Mouse (Mus musculus): ENCODE measurements at regions not wholly inside any gene's neighbourhood (a gene's known extent, or its start where the extent isn't known, plus 50 kb on each side); places are given as distances from the start of the nearest gene placed in this dataset.

GRCm38 (mm10) chr13:110990677-110991076, 264.1 kb upstream of the Actbl2 start:
- no peak for DNase-seq (ENCODE audit: low spot score)

- DNase-seq (ENCODE audit: low spot score): no peak
Measured at GRCm38 (mm10) chr13:110991121-110991520, 263.7 kb upstream of the Actbl2 start.

DNA sequence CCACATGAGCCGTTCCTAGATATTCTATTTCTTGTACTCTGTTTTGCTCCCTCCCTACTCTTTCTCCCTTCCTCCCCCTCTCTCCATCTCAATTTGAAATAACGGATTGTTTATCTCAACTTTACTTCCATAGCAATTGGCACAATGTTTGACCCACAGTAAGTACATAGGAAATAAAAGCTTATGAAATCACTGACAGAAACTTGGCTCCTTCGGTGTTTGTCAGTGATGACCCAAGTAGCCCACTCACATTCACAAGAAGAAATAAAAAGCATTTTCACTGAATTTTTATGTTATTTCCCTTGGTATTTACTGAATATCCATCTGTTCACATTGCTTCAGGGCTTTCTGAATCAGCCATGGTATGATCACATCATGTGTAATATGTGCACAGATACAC, 260.2 kb upstream of the Actbl2 start:
- DNase-seq (ENCODE audit: low spot score): no peak

DNA sequence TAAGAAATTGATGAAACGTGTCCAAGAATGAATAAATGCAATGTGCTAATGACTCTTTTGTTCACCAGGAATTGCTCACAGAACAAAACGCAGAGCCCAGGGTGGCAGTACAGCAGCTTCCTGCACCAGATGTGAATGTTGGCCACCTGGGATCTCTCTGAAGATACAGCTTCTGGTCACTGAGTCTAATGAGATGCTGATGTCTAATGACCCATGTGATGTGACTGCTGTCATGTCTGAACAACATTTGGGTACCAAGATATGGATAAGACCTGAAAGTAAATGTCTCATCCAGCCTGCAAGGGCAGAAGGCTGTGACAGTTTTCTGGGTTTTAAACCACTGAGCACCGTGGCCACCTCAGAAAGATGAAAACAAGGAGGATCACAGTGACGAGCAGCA, 252.1 kb upstream of the Actbl2 start:
- DNase-seq (ENCODE audit: low spot score): peak; percentile 17

DNA sequence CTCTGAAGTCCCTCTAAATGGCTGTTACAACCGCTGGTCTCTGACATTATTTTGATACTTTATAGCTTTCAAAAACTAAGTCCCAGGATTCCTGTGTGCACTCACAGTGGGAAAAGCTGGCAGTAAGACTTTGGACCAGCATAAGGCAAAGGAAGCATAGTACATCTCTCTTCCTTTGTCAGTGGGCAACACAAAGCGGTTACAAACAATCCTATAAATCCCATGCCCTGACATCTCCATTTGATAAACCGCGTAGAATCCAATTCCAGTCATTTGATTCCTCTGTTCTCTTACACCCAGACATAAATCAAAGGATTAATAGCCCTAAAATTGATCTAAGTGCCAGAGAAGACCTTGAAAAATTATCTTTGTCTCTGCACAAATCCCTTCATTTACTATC, 240.7 kb upstream of the Actbl2 start:
- peak; percentile 34 for DNase-seq (ENCODE audit: low spot score)

DNA sequence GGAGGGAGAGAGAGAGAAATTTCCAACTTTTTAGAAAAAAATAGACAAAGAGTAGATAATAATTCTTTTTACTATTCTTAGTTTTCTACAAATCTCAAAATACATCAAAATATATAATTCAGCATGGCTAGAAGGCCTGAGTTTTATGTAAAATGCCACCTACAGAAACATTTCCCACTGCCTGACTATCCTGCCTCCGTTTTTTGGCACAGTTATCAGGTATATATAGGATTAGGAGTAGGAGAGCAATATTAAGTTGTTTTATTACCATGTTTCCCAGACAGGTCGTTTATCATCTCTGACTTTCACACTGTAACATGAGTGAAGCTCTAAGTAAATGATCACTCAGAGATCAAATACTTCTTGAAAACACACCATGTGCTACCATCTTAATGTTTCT, 224.7 kb upstream of the Actbl2 start:
- no peak for DNase-seq (ENCODE audit: low spot score)

DNA sequence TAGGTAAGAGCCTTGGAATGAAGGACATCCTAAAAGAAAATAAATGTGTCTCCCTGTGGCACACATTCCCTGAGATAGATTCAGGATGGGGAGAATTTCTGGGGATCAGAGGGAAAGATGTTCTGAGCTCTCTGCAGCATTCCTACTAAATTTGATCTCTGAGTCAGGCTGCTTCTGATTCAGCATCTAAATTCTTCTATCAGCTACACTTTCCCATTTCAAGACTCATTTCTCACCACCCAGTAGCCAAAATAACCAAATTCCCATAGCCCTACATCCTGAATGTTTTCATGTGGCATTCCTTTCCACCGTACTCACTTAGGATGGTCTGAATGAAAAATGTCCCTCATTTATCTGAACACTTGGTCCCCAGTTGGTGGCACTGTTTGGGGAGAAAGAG, 223.2 kb upstream of the Actbl2 start:
- DNase-seq (ENCODE audit: low spot score): no peak

DNA sequence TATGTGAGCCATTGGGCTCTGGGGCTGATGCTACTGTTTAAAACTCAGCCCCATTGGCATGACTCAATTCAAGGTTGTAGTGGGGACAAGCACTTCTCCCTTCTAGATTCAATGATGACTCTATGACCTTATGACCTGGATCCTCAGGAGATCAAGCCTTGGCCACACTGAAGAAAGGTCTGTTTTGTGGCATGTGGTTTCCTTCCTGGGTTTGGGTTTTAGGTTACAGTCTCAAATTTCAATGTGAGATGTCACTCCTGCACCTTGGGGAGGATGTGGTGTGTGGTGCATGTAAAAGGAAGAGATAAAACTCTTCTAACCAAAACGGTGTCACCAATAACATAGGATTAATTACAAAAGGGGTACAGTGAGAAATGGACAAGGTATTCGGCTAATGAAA, 211.2 kb upstream of the Actbl2 start:
- peak; percentile 62 for DNase-seq (ENCODE audit: low spot score)

DNA sequence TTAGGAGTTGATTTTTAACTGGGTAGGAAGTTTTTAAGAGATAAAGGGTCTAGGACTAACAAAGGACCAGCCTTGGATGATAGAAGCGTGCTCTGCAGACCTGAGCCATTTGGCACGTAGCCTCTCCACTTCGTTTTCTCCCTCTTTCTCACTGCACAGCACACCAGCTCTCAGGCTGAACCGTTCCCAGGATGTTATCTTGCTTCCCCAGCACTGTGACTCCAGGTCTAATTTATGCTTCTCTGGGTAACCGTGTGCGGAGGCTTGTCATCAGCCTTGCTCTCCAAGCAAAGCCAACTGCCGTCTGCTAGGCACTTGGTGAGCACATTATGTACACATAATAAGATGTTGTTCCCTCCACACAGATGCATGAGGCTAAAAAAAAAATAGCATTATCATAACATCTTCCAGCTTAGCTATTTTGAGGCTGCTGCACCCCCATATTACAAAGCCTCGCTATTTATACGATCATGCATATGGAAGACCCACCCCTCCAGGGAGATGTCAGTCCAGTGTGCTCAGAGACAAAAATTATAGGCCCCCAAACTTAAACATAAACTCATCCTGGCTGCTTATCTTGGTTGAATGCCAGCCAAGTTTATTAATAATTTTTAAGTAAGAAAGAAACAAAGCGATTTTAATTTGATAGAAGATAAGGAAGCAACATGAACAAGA, 210.3 kb upstream of the Actbl2 start:
- DNase-seq (ENCODE audit: low spot score): peak; percentile 17

GRCm38 (mm10) chr13:111050097-111050496, 204.7 kb upstream of the Actbl2 start:
- peak; percentile 66 for DNase-seq (ENCODE audit: low spot score)

DNA sequence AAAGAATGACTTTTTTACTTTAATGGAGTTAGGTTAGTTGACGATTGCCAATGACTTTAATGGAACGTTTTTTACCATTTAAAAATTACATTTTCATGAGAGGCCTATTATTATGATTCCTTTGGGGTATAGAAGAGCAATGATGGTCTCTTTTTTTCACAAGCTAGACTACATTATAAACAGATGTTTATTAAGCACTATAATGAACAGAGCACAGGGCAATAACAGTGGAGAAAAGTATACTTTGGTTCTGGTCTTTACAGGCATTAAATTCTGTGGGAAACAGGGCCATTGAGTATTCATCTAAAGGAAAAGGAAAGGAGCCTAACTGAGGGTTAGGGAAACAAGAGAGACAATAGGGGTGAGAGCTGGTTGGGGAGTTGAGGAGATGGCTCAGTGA, 199.0 kb upstream of the Actbl2 start:
- no peak for DNase-seq (ENCODE audit: low spot score)

- DNase-seq (ENCODE audit: low spot score): no peak
Measured at GRCm38 (mm10) chr13:111087753-111088152, 167.1 kb upstream of the Actbl2 start.

- DNase-seq (ENCODE audit: low spot score): no peak
Measured at GRCm38 (mm10) chr13:111096071-111096470, 158.7 kb upstream of the Actbl2 start.

- DNase-seq (ENCODE audit: low spot score): no peak
Measured at GRCm38 (mm10) chr13:111097336-111097735, 157.5 kb upstream of the Actbl2 start.

DNA sequence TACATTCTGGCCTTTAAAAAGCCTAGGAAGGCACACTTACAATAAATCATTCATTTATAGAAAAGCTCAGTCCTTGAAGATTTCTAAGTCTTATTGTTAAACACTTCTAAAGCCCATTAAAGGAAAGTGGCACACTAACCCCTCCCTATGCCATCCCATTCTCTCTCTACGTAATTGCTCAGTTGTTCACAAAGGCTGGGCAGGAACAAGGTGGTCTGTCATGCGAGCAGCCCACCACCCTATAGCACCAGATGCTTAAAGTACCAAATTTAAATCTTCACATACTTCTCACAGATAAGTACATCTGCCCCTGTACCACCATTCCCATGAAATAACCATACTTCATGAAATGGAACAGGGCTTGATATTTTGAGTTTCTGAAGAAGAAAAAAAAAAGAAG, 156.1 kb upstream of the Actbl2 start:
- DNase-seq (ENCODE audit: low spot score): no peak

DNA sequence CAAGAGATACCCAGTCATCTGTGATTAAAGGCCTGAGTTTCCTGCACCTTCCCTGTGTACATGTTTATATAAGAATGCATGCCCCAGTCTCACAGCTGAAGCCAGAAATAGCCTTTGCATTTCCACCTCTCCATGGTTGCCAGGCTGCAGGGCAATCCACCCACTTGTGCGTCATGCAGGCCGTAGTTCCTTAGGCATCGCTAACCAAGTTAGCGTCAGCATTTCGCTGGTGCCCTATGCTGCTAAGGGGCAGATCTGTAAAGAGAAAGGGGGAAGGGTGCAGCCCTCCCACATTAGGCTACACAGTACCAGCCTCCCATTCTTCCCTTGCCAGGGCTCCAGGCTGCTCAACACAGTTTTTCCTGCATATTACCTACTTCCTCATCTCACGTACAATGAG, 155.6 kb upstream of the Actbl2 start:
- no peak for DNase-seq (ENCODE audit: low spot score)

DNA sequence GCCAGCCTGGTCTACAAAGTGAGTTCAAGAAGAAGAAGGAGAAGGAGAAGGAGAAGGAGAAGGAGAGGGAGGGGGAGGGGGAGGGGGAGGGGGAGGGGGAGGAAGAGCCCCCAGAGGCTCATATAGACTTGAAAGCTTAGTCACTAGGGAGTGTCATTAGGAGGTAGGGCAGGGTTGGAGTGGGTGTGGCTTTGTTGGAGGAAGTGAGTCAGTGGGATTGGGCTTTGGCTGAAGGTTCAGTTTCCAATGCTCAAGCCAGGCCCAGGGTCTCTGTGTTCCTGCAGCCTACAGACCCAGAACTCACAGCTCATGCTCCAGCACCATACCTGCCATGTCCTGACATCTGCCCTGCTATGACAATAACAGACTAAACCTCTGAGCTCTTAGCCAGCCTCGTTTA, 154.4 kb upstream of the Actbl2 start:
- no peak for DNase-seq (ENCODE audit: low spot score)

GRCm38 (mm10) chr13:111104567-111105219, 150.1 kb upstream of the Actbl2 start:
- DNase-seq (ENCODE audit: low spot score): no peak

DNA sequence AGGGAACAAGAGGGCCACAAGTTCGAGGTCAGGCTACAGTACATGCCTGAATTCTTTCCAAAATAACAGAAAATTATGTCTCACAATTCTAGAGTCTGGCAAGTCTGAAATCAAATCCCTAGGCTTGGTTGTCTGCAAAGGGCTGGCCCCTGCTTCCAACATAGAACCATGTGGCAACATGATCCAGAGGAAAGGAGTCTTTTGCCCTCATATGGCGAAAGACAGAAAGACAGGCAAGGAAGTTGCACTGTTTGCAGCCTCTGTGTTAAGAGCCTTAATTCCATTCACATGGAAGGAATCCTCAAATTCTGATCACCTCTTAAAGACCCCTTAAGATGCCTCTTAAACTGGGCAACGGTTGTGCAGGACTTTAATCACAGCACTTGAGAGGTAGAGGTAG, 123.7 kb upstream of the Actbl2 start:
- DNase-seq (ENCODE audit: low spot score): no peak

- DNase-seq (ENCODE audit: low spot score): no peak
Measured at GRCm38 (mm10) chr13:111136392-111136791, 118.4 kb upstream of the Actbl2 start.

DNA sequence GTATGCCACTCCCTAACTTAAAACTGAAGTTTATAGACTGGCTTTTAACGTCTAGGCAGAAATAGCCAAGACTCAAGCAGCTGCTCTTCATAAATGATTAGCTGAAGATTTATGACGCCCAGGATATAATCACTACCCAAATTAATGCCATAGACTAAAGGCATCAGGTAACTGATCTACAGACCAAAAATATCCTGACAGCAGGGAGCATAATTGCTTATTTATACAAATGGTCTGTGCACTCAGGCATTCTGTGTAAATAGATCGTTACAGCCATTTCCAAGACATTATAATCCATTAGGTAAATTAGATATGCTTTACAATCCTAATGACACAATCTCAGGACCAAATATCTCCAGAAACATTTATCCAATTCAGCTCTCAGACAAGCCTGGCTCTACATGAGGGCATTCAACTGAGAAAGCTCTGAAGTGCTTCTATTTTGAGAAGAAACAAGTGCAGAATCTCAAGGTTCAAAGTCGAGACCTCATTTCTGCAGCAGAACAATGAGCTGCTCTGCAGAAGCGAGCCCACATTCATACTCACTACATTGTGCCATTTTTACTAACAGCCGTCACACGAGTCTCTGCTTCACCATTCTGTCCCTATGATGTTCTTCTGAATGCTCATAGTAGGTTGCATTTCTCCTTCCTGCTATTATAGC, 111.9 kb upstream of the Actbl2 start:
- no peak for DNase-seq (ENCODE audit: low spot score)

- DNase-seq (ENCODE audit: low spot score): no peak
Measured at GRCm38 (mm10) chr13:111144721-111145120, 110.1 kb upstream of the Actbl2 start.

DNA sequence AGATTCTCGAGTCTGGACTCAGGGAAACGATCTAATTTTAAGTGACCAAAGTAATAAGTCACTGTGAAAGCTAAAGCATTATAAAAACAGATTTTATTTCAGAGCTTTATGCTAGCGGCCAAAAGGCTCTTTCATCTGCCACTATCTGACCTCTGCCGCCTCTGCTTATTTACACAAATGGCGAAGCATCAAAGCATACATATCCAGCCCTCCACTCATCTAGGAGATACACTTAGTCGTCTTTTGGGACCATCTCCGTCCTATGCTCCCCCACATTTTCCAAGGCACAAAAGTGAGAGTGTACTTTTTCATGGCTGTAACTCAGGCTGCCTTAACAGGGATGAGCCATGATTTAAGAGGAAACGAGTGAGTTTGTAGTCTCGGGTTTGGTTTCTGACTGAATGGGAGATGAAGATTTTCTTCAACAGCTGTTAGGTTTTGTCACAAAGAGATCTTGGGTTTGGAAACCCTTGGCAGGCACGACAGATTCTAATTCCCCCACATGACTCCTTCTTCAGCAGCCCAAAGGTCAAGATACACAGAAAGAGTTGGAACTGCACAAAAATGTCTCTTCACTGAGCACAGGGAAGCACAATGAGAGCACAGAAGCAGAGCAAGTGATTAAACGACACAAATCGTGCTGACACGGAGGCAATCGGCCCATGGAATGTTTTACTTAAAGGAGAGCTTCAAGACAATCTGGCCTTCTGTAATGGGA, 96.7 kb upstream of the Actbl2 start:
- peak; percentile 5 for DNase-seq (ENCODE audit: low spot score)
